Mouse (Mus musculus) brain, embryonic 14.5 days (tissue): Measurements from ENCODE around the gene Mgat4c.
"Not testable (repeated sequence)": the region's sequence is repeated elsewhere in the genome, so short reads cannot be mapped to it uniquely, and the experiment has no call there.

Source experiments
- CTCF ChIP-seq: fragments of 200-500 bp; IDR thresholded peaks from 2 replicates; pipeline ENCODE4 v1.5.1; 2012; ENCODE audit warnings: inconsistent platforms, mild to moderate bottlenecking, moderate library complexity, borderline replicate concordance; ENCODE audit not compliant: insufficient read depth, insufficient read length; ENCODE audit errors: extremely low read depth
- POLR2A ChIP-seq: fragments of 200-500 bp; IDR thresholded peaks from 2 replicates; pipeline ENCODE4 v1.6.1; 2012; ENCODE audit warnings: mild to moderate bottlenecking, inconsistent platforms, borderline replicate concordance; ENCODE audit not compliant: poor library complexity, insufficient read depth, insufficient read length, severe bottlenecking; ENCODE audit errors: extremely low read depth

DNA sequence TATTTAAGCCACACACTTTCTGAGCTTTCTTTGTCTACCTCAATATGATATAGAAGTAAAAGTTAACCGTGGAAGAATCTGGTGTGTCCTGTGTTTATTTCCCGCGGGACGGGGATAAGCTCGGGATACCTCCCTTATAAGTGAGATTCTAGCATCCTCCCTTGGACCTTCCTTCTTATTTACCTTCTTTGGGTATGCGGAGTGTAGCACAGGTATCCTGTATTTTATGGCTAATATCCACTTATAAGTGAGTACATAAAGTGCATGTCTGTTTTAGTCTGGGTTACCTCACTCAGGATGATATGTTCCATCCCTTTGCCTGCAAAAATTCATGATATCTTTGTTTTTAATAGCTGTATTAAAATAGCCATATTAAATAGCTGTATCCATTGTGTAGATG, 754.2 kb downstream of the Mgat4c start:
- not testable (repeated sequence) for TF ChIP-seq CTCF, POLR2A
